Mouse (Mus musculus): Measurements from ENCODE around the gene Cep44.

Gene Cep44

GRCm38 (mm10) chr8:56501911-56502310 is 48.9 kb downstream of the Cep44 start:
- in situ Hi-C loops (cut with MboI; ENCODE audit: unreplicated experiment in 2 of 2), result loop anchor here in 1 of 2 experiments (10.0 kb wide), 1 partner anchor 967 kb away; no protein-coding TSS in a partner anchor

- in situ Hi-C loops (cut with MboI; ENCODE audit: unreplicated experiment in 2 of 2), result loop anchor here (5.0 to 25.0 kb wide), 4 partner anchors 145 to 1977 kb away; no protein-coding TSS in a partner anchor
Observed at GRCm38 (mm10) chr8:56489496-56489895, 61.4 kb downstream of the Cep44 start.

GRCm38 (mm10) chr8:56486006-56486405 is 64.8 kb downstream of the Cep44 start:
- in situ Hi-C loops (cut with MboI; ENCODE audit: unreplicated experiment in 2 of 2), result loop anchor here (5.0 to 25.0 kb wide), 4 partner anchors 141 to 1974 kb away; no protein-coding TSS in a partner anchor
